Mouse (Mus musculus): ENCODE measurements around the gene Tnfrsf8. TPM values are rescaled to one million over a fixed set of nuclear protein-coding genes. Genes with fewer than 3 reads are reported as not detected.
"Not testable (repeated sequence)": the region's sequence is repeated elsewhere in the genome, so short reads cannot be mapped to it uniquely, and the experiment has no call there.

The Tnfrsf8 gene
- polyA plus RNA-seq, 1 experiment from 2014 or later: 0.38 TPM

- no peaks in the 10 kb centered on the region for H3K27me3 ChIP-seq
- no peak overlapping the region for H3K4me3 ChIP-seq
- WGBS: 87% methylated on average over 8 of the region's 8 CpGs
- no peak overlapping the region for H3K4me2 ChIP-seq (replicated peaks)
- H3K27ac ChIP-seq (replicated peaks): no peak overlapping the region
- no peak for ATAC-seq (replicated peaks)
- no peaks in the 10 kb centered on the region for H3K36me3 ChIP-seq
- no peaks in the 10 kb centered on the region for H3K4me1 ChIP-seq
- H3K9me3 ChIP-seq: peaks cover 2% of the 10 kb centered on the region; the same call in 1 of the 2 replicates
- H3K9ac ChIP-seq (replicated peaks): no peak overlapping the region
These were observed 8.1 kb upstream of the Tnfrsf8 start for GRCm38 (mm10) chr4:145322995-145323627.

GRCm38 (mm10) chr4:145322211-145322610 is 7.2 kb upstream of the Tnfrsf8 start:
- Histone ChIP-seq H3K4me2 (replicated peaks) (no peak overlapping the region), H3K9me3 (peaks cover 2% of the 10 kb centered on the region; the same call in 1 of the 2 replicates), H3K4me1 (no peaks in the 10 kb centered on the region), H3K27me3 (no peaks in the 10 kb centered on the region), H3K9ac (replicated peaks) (no peak overlapping the region), H3K4me3 (no peak overlapping the region), H3K36me3 (no peaks in the 10 kb centered on the region), H3K27ac (replicated peaks) (no peak overlapping the region)
- WGBS: 89% methylated on average over 5 of the region's 5 CpGs
- ATAC-seq (replicated peaks): no peak

GRCm38 (mm10) chr4:145320624-145321023 is 5.7 kb upstream of the Tnfrsf8 start:
- no peaks in the 10 kb centered on the region for H3K36me3 ChIP-seq
- ATAC-seq (replicated peaks): no peak
- peaks cover 2% of the 10 kb centered on the region; the same call in 1 of the 2 replicates for H3K9me3 ChIP-seq
- no peaks in the 10 kb centered on the region for H3K4me1 ChIP-seq
- no peak overlapping the region for H3K4me2 ChIP-seq (replicated peaks)
- WGBS: 78% methylated on average over 4 of the region's 4 CpGs
- no peak overlapping the region for H3K4me3 ChIP-seq
- no peak overlapping the region for H3K9ac ChIP-seq (replicated peaks)
- no peak overlapping the region for H3K27ac ChIP-seq (replicated peaks)
- no peaks in the 10 kb centered on the region for H3K27me3 ChIP-seq

- H3K4me2 ChIP-seq (replicated peaks): no peak overlapping the region
- no peaks in the 10 kb centered on the region for H3K36me3 ChIP-seq
- H3K9me3 ChIP-seq: peaks cover 2% of the 10 kb centered on the region; the same call in 1 of the 2 replicates
- no peak overlapping the region for H3K27ac ChIP-seq (replicated peaks)
- no peaks in the 10 kb centered on the region for H3K4me1 ChIP-seq
- no peaks in the 10 kb centered on the region for H3K27me3 ChIP-seq
- no peak for ATAC-seq (replicated peaks)
- WGBS: 73% methylated on average over 4 of the region's 4 CpGs
- no peak overlapping the region for H3K9ac ChIP-seq (replicated peaks)
- no peak overlapping the region for H3K4me3 ChIP-seq
These were observed 4.6 kb upstream of the Tnfrsf8 start for GRCm38 (mm10) chr4:145319274-145320226.

GRCm38 (mm10) chr4:145316708-145317107 is 1.7 kb upstream of the Tnfrsf8 start:
- H3K4me3 ChIP-seq: no peak overlapping the region
- H3K9me3 ChIP-seq: peaks cover 2% of the 10 kb centered on the region; the same call in 1 of the 2 replicates
- H3K4me1 ChIP-seq: no peaks in the 10 kb centered on the region
- WGBS: 83% methylated on average over 5 of the region's 5 CpGs
- no peaks in the 10 kb centered on the region for H3K36me3 ChIP-seq
- no peak for ATAC-seq (replicated peaks)
- no peak overlapping the region for H3K27ac ChIP-seq (replicated peaks)
- H3K4me2 ChIP-seq (replicated peaks): no peak overlapping the region
- no peaks in the 10 kb centered on the region for H3K27me3 ChIP-seq
- H3K9ac ChIP-seq (replicated peaks): no peak overlapping the region

GRCm38 (mm10) chr4:145313966-145314365 is 998 bp downstream of the Tnfrsf8 start:
- H3K9ac ChIP-seq (replicated peaks): no peak overlapping the region
- no peaks in the 10 kb centered on the region for H3K36me3 ChIP-seq
- H3K9me3 ChIP-seq: no peaks in the 10 kb centered on the region
- ATAC-seq (replicated peaks): no peak
- H3K27me3 ChIP-seq: no peaks in the 10 kb centered on the region
- H3K4me2 ChIP-seq (replicated peaks): no peak overlapping the region
- no peak overlapping the region for H3K27ac ChIP-seq (replicated peaks)
- H3K4me3 ChIP-seq: no peak overlapping the region
- H3K4me1 ChIP-seq: no peaks in the 10 kb centered on the region
- WGBS: 95% methylated on average over 4 of the region's 4 CpGs

GRCm38 (mm10) chr4:145313256-145313655 is 1.7 kb downstream of the Tnfrsf8 start:
- no peak overlapping the region for H3K27ac ChIP-seq (replicated peaks)
- no peaks in the 10 kb centered on the region for H3K27me3 ChIP-seq
- no peaks in the 10 kb centered on the region for H3K36me3 ChIP-seq
- no peaks in the 10 kb centered on the region for H3K9me3 ChIP-seq
- H3K4me3 ChIP-seq: no peak overlapping the region
- H3K4me2 ChIP-seq (replicated peaks): no peak overlapping the region
- ATAC-seq (replicated peaks): no peak
- no peak overlapping the region for H3K9ac ChIP-seq (replicated peaks)
- no peaks in the 10 kb centered on the region for H3K4me1 ChIP-seq
- 91% methylated on average over 3 of the region's 3 CpGs for WGBS

- 80% methylated on average over 7 of the region's 7 CpGs for WGBS
- no peak overlapping the region for H3K4me2 ChIP-seq (replicated peaks)
These were observed 2.4 kb downstream of the Tnfrsf8 start for GRCm38 (mm10) chr4:145312530-145312929.

GRCm38 (mm10) chr4:145310859-145311258 is 4.1 kb downstream of the Tnfrsf8 start:
- no peak overlapping the region for H3K9ac ChIP-seq (replicated peaks)

More at GRCm38 (mm10) chr4:145312530-145312929, 2.4 kb downstream of the Tnfrsf8 start:
- no peaks in the 10 kb centered on the region for H3K4me1 ChIP-seq
- H3K4me3 ChIP-seq: no peak overlapping the region
- no peaks in the 10 kb centered on the region for H3K27me3 ChIP-seq
- no peak overlapping the region for H3K27ac ChIP-seq (replicated peaks)
- no peak for ATAC-seq (replicated peaks)
- H3K36me3 ChIP-seq: no peaks in the 10 kb centered on the region
- no peaks in the 10 kb centered on the region for H3K9me3 ChIP-seq
- H3K9ac ChIP-seq (replicated peaks): no peak overlapping the region

GRCm38 (mm10) chr4:145306422-145306821 is 8.5 kb downstream of the Tnfrsf8 start:
- no peaks in the 10 kb centered on the region for H3K9me3 ChIP-seq
- no peaks in the 10 kb centered on the region for H3K4me1 ChIP-seq
- H3K4me2 ChIP-seq (replicated peaks): no peak overlapping the region
- ATAC-seq (replicated peaks): no peak
- no peaks in the 10 kb centered on the region for H3K27me3 ChIP-seq
- H3K4me3 ChIP-seq: no peak overlapping the region
- 35% methylated on average over 4 of the region's 4 CpGs for WGBS
- no peak overlapping the region for H3K9ac ChIP-seq (replicated peaks)
- H3K27ac ChIP-seq (replicated peaks): no peak overlapping the region
- no peaks in the 10 kb centered on the region for H3K36me3 ChIP-seq

More at GRCm38 (mm10) chr4:145310859-145311258, 4.1 kb downstream of the Tnfrsf8 start:
- Histone ChIP-seq H3K4me1 (no peaks in the 10 kb centered on the region), H3K27me3 (no peaks in the 10 kb centered on the region), H3K4me3 (no peak overlapping the region), H3K4me2 (replicated peaks) (no peak overlapping the region), H3K27ac (replicated peaks) (no peak overlapping the region), H3K9me3 (no peaks in the 10 kb centered on the region), H3K36me3 (no peaks in the 10 kb centered on the region)
- 88% methylated on average over 2 of the region's 2 CpGs for WGBS
- ATAC-seq (replicated peaks): no peak

- ATAC-seq (replicated peaks); H3K4me3 ChIP-seq; H3K27me3 ChIP-seq; H3K4me1 ChIP-seq; H3K36me3 ChIP-seq; H3K9me3 ChIP-seq; H3K27ac ChIP-seq (replicated peaks); H3K9ac ChIP-seq (replicated peaks); H3K4me2 ChIP-seq (replicated peaks): not testable (repeated sequence)
- WGBS: 55% methylated on average over 2 of the region's 2 CpGs
These were observed 9.2 kb downstream of the Tnfrsf8 start for GRCm38 (mm10) chr4:145305661-145306362.

GRCm38 (mm10) chr4:145304109-145304508 is 10.9 kb downstream of the Tnfrsf8 start:
- peak; percentile 84 for ATAC-seq (replicated peaks)
- 21% methylated on average over 4 of the region's 4 CpGs for WGBS
- Histone ChIP-seq H3K27ac (replicated peaks) (no peak overlapping the region), H3K36me3 (no peaks in the 10 kb centered on the region), H3K27me3 (no peaks in the 10 kb centered on the region), H3K9me3 (no peaks in the 10 kb centered on the region), H3K9ac (replicated peaks) (no peak overlapping the region), H3K4me2 (replicated peaks) (no peak overlapping the region), H3K4me1 (no peaks in the 10 kb centered on the region), H3K4me3 (no peak overlapping the region)

Measured in forebrain, embryonic 15.5 days (tissue).